Mouse (Mus musculus) forebrain, postnatal 0 days (tissue): ENCODE measurements around the gene Itgb5. TPM values are rescaled to one million over a fixed set of nuclear protein-coding genes. Genes with fewer than 3 reads are reported as not detected.

Source experiments
- ATAC-seq: fragments of 200-750 bp; cut with Nextera tagmentation; 2 replicates; pipeline ENCODE4 v1.8.0; 2017; ENCODE audit warnings: mild to moderate bottlenecking, moderate library complexity
- DNase-seq: peaks from one replicate; pipeline ENCODE4 v3.0.0-alpha.2; 2015
- H3K27ac ChIP-seq: fragments of 300-500 bp; sonication (generic); 2 replicates; pipeline ENCODE4 v1.5.1; 2014; ENCODE audit warnings: low read depth, mild to moderate bottlenecking, antibody characterized with exemption, low read length, moderate library complexity, mixed read lengths
- H3K27me3 ChIP-seq: fragments of 300-500 bp; sonication (generic); 2 replicates; pipeline ENCODE4 v1.6.1; 2014; ENCODE audit warnings: mild to moderate bottlenecking, low read length, mixed read lengths; ENCODE audit not compliant: insufficient read depth
- H3K36me3 ChIP-seq: fragments of 300-500 bp; sonication (generic); 2 replicates; pipeline ENCODE4 v1.6.1; 2014; ENCODE audit warnings: mild to moderate bottlenecking, moderate library complexity; ENCODE audit not compliant: insufficient read depth
- H3K4me1 ChIP-seq: fragments of 300-500 bp; sonication (generic); 2 replicates; pipeline ENCODE4 v1.6.1; 2014; ENCODE audit warnings: antibody characterized with exemption; ENCODE audit not compliant: insufficient read depth
- H3K4me2 ChIP-seq: fragments of 300-500 bp; sonication (generic); 2 replicates; pipeline ENCODE4 v1.6.1; 2014; ENCODE audit warnings: low read depth, mild to moderate bottlenecking, moderate library complexity
- H3K4me3 ChIP-seq: fragments of 300-500 bp; sonication (generic); 2 replicates; pipeline ENCODE4 v1.5.1; 2014; ENCODE audit warnings: low read depth, low read length, mixed read lengths
- H3K9ac ChIP-seq: fragments of 300-500 bp; sonication (generic); 2 replicates; pipeline ENCODE4 v1.6.1; 2014; ENCODE audit warnings: mild to moderate bottlenecking
- H3K9me3 ChIP-seq: fragments of 300-500 bp; sonication (generic); 2 replicates; pipeline ENCODE4 v1.6.1; 2016; ENCODE audit warnings: low read length
- CTCF ChIP-seq: sonication (generic); IDR thresholded peaks from 2 replicates; pipeline ENCODE4 v1.5.1; 2016; ENCODE audit warnings: antibody characterized with exemption, control low read depth, low read depth
- WGBS: fragments of 180-500 bp; shearing (Covaris S2); extraction: QIAGEN DNeasy Blood & Tissue Kit; methylation state at CpG from one replicate; pipeline ENCODE4 v1.1.7; 2014; 5-methylcytosine and 5-hydroxymethylcytosine counted together
- polyA plus RNA-seq: library from polyadenylated mRNA; unstranded; fragments of >200 nt; fragmentation: Nextera tagmentation; extraction: Ambion mirVana; gene quantifications from 2 replicates; pipeline ENCODE4 v1.2.1, GENCODE M21; 2015
- total RNA-seq: library from RNA; depleted of rRNA; stranded (reverse); fragments of >200 nt; gene quantifications from 2 replicates; pipeline ENCODE4 v1.2.3, GENCODE M21; 2014

Gene Itgb5
- total and polyA plus RNA-seq, 2 experiments from 2014 or later: 19.7 to 49.3 TPM

DNA sequence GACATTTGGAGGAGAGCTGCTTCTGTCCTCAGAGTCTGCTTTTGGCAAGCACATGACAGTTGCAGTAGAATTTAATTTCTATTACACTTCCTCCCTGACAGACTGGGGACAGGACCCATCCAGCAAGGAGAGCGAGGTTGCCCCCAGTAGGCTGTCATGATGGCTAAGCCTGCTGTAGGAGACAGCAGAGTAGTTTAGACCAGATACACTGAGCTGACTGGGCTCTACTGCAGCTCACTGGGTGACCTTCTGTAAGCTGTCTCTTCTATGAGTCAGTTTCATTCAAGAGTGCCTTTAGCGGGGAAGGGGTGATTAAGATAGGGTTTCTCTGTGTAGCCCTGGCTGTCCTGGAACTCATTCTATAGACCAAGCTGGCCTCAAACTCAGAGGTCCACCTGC is 109.7 kb downstream of the Itgb5 start:
- no peaks in the 10 kb centered on the region for H3K27me3 ChIP-seq
- peaks cover 9% of the 10 kb centered on the region; the same call in 1 of the 2 replicates for H3K4me1 ChIP-seq
- no peak for TF ChIP-seq CTCF
- WGBS: 75% methylated on average over 2 of the region's 2 CpGs
- no peaks in the 10 kb centered on the region for H3K9me3 ChIP-seq
- ATAC-seq (no peak), DNase-seq (no peak)
- H3K4me3 ChIP-seq: no peak overlapping the region
- no peaks in the 10 kb centered on the region for H3K36me3 ChIP-seq
- no peak overlapping the region for H3K4me2 ChIP-seq
- no peak overlapping the region for H3K27ac ChIP-seq
- no peak overlapping the region for H3K9ac ChIP-seq

DNA sequence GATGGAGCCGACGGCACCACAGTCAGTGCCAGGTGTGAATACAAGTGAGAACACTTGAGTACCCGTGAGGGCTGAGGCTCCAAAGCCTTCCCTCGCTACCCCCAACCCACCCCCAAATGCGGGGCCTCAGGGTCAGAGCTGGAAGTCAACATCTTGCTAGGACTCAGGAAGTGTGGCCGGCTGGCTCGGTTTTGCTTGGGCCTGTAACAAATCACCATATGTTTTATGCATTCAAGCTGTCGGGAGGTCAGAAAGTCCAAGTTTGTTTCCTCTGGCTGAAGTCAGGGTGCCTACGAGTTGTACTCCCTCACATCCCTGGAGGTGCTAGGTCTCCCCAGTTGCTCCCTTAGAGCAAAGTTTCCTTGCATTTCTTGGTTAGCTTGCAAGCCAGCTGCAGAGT is 110.2 kb downstream of the Itgb5 start:
- Histone ChIP-seq H3K27ac (no peak overlapping the region), H3K36me3 (no peaks in the 10 kb centered on the region), H3K9me3 (no peaks in the 10 kb centered on the region), H3K4me1 (peaks cover 4% of the 10 kb centered on the region; the same call in 1 of the 2 replicates), H3K9ac (no peak overlapping the region), H3K4me3 (no peak overlapping the region), H3K27me3 (no peaks in the 10 kb centered on the region), H3K4me2 (no peak overlapping the region)
- WGBS: 83% methylated on average over 9 of the region's 9 CpGs
- no peak for TF ChIP-seq CTCF
- ATAC-seq (no peak), DNase-seq (no peak)

DNA sequence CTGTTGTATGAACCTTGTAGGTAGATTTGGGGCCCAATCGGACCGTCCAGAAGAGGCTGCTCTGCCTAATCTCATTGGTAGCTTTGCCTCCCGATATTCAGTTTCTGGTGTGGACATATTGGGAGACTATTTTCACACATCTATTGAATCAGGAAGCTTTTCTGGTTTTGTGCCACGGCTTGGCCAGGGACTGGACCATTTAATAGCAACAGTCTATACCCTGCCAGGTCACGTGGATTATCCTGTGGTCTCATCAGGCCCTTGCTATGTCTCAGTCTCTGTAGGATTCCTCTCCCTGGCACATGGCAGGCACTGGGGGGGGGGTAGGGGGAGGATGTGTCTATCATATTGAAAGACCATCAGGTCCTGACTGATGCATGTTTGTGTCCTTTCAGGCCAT is 110.6 kb downstream of the Itgb5 start:
- ATAC-seq: no peak
- 75% methylated on average over 5 of the region's 5 CpGs for WGBS

DNA sequence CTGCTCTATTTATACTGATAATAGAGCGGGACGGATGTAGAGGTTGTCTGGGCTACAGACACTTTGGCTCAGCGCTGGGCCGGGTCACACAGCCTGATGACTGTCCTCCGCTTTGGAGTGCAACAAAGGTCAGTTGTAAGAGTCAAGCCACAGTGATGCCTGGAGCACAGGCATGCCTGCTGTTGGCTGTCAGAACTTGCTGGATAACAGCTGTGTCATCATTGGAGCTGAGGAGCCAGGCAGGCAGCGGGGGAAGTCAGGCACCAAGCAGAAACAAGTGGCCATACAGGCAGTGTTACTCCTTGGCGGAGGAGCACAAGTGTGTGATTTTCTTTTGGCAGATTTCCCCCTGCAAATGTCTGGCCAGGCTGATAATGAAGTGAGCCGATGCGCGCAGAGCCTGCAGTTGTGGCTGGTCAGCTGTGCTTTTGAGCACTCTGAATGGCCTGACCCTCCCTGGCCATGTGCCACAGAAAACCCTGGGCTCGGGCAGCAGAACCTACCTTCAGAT is 111.9 kb downstream of the Itgb5 start:
- ATAC-seq: peak; percentile 65

More for the DNA sequence above, 110.6 kb downstream of the Itgb5 start:
- H3K9me3 ChIP-seq: no peaks in the 10 kb centered on the region
- H3K4me1 ChIP-seq: no peaks in the 10 kb centered on the region; the same call in 1 of the 2 replicates
- H3K4me2 ChIP-seq: no peak overlapping the region
- no peak for TF ChIP-seq CTCF
- no peak overlapping the region for H3K9ac ChIP-seq
- no peaks in the 10 kb centered on the region for H3K36me3 ChIP-seq
- H3K27me3 ChIP-seq: no peaks in the 10 kb centered on the region
- H3K4me3 ChIP-seq: no peak overlapping the region
- DNase-seq: no peak
- no peak overlapping the region for H3K27ac ChIP-seq

DNA sequence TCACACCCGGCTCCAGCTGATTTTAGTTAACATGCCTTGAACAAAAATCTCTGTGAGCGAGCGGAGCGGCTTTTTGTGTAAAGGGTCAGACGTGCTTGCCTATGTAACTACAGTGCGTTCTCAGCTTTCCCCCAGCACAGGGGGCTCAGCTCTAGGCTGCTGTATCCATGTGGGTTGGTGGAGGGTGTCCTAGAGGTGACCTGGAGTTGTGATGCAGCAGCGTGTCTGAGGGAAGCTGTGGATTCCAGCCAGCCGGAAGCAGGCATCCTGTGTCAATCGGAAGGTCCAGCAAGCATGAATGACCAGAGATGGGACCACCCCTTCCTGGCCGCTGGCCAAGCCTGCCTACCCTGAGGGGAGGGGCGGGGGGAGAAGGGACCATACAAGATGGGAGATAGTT is 112.9 kb downstream of the Itgb5 start:
- DNase-seq: no peak
- 59% methylated on average over 11 of the region's 11 CpGs for WGBS

More for the DNA sequence above, 111.9 kb downstream of the Itgb5 start:
- Histone ChIP-seq H3K4me3 (no peak overlapping the region), H3K4me1 (no peaks in the 10 kb centered on the region; the same call in 1 of the 2 replicates), H3K27ac (no peak overlapping the region), H3K36me3 (no peaks in the 10 kb centered on the region), H3K27me3 (no peaks in the 10 kb centered on the region), H3K4me2 (no peak overlapping the region), H3K9ac (no peak overlapping the region), H3K9me3 (no peaks in the 10 kb centered on the region)
- DNase-seq: peak; percentile 52
- WGBS: 40% methylated on average over 11 of the region's 11 CpGs
- TF ChIP-seq CTCF: no peak

DNA sequence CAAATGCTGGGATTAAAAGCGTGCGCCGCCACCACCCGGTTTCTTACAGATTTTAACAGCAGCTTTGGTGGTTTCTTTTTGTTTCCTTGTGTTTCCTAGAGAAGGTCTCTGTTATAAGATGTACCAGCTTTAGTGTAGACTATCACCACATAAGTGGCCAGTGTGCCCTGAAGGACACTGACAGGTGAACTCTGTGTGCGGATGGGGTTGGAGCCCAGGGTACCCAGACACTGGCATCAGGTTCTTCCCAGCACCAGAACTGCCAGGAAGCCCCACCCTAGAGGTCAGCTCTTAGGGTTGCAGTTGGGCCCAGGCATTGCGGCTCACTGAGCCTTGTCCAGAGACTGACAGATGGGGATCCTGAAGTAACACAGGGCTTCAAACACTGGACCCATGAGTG is 113.9 kb downstream of the Itgb5 start:
- Histone ChIP-seq H3K4me2 (no peak overlapping the region), H3K27me3 (no peaks in the 10 kb centered on the region), H3K36me3 (no peaks in the 10 kb centered on the region), H3K4me3 (no peak overlapping the region), H3K4me1 (no peaks in the 10 kb centered on the region; the same call in 1 of the 2 replicates), H3K27ac (no peak overlapping the region), H3K9ac (no peak overlapping the region), H3K9me3 (no peaks in the 10 kb centered on the region)
- ATAC-seq (no peak), DNase-seq (no peak)
- no peak for TF ChIP-seq CTCF
- 98% methylated on average over 6 of the region's 6 CpGs for WGBS

More for the DNA sequence above, 112.9 kb downstream of the Itgb5 start:
- no peaks in the 10 kb centered on the region for H3K36me3 ChIP-seq
- H3K4me1 ChIP-seq: no peaks in the 10 kb centered on the region; the same call in 1 of the 2 replicates
- H3K9me3 ChIP-seq: no peaks in the 10 kb centered on the region
- H3K4me2 ChIP-seq: no peak overlapping the region
- H3K9ac ChIP-seq: no peak overlapping the region
- no peaks in the 10 kb centered on the region for H3K27me3 ChIP-seq
- ATAC-seq: no peak
- no peak overlapping the region for H3K4me3 ChIP-seq
- no peak for TF ChIP-seq CTCF
- H3K27ac ChIP-seq: no peak overlapping the region

DNA sequence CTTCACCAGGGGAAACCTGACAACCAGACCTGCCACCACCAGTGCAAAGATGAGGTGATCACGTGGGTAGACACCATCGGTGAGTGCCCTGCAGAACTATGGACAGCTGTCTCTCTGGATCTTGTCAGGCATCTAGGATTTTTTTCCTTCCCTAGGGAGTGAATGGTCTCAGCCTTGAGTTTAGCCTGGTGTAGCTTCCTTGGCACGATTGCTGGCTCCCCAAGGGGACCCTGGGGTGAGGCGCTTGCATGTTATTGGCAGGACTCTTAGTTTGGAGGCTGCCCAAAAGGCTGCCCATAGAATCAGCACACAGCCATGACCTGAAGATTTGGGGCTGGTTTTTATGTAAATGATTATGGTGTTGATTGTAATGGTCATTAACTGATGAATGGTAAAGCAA is 114.7 kb downstream of the Itgb5 start:
- no peak for DNase-seq
- WGBS: 67% methylated on average over 4 of the region's 4 CpGs
- no peak for ATAC-seq
- Histone ChIP-seq H3K27me3 (no peaks in the 10 kb centered on the region), H3K27ac (no peak overlapping the region), H3K9me3 (no peaks in the 10 kb centered on the region), H3K4me1 (no peaks in the 10 kb centered on the region; the same call in 1 of the 2 replicates), H3K9ac (no peak overlapping the region), H3K4me2 (no peak overlapping the region), H3K4me3 (no peak overlapping the region), H3K36me3 (no peaks in the 10 kb centered on the region)
- TF ChIP-seq CTCF: no peak

DNA sequence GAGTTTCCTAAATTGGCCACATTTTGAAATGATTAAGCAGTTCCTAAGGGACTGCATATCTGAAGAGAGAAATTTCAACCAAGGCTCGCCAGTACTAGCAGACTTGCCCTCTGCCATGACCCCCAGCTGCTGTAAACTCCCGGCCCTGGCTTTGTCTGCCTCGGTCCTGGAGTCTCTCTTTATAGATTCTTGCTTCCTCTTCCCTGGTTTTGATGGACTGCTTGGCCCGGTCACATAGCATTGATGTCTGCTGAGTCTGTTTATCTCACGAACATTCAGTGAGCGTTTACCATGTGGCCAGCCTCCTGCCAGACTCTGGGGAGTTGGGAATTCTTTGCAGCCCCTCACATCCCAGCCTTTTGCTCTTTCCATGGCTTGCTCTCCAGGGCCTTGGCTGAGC is 115.3 kb downstream of the Itgb5 start:
- ATAC-seq (no peak), DNase-seq (no peak)
- no peak overlapping the region for H3K4me2 ChIP-seq
- H3K27ac ChIP-seq: no peak overlapping the region
- no peak overlapping the region for H3K9ac ChIP-seq
- H3K9me3 ChIP-seq: no peaks in the 10 kb centered on the region
- H3K27me3 ChIP-seq: no peaks in the 10 kb centered on the region
- WGBS: 57% methylated on average over 6 of the region's 6 CpGs
- no peaks in the 10 kb centered on the region; the same call in 1 of the 2 replicates for H3K4me1 ChIP-seq
- no peak for TF ChIP-seq CTCF
- no peaks in the 10 kb centered on the region for H3K36me3 ChIP-seq
- H3K4me3 ChIP-seq: no peak overlapping the region
